Mouse (Mus musculus) megakaryocyte, embryonic 14.5 days (primary cell): ENCODE results near the gene Il5. TPM values are rescaled to one million over a fixed set of nuclear protein-coding genes. Genes with fewer than 3 reads are reported as not detected.

ENCODE experiments used
- H3K27me3 ChIP-seq: replicated peaks from 2 replicates; pipeline ENCODE3; 2012; ENCODE audit warnings: inconsistent platforms
- H3K36me3 ChIP-seq: replicated peaks from 2 replicates; pipeline ENCODE3; 2012; ENCODE audit warnings: low read length, inconsistent platforms, mixed read lengths
- H3K4me1 ChIP-seq: 2 replicates; pipeline ENCODE4 v1.6.1; 2012; ENCODE audit warnings: inconsistent platforms
- H3K4me3 ChIP-seq: replicated peaks from 2 replicates; pipeline ENCODE3; 2012; ENCODE audit warnings: moderate library complexity, mild to moderate bottlenecking, inconsistent platforms
- H3K9me3 ChIP-seq: 2 replicates; pipeline ENCODE4 v1.6.1; 2012; ENCODE audit warnings: inconsistent platforms
- FLI1 ChIP-seq: IDR thresholded peaks from 2 replicates; pipeline ENCODE4 v1.6.1; 2012; ENCODE audit warnings: low read length, inconsistent platforms, mixed read lengths
- GATA1 ChIP-seq: IDR thresholded peaks from 3 replicates; pipeline ENCODE4 v1.6.1; 2012; ENCODE audit warnings: mixed read lengths, low read length, inconsistent platforms, borderline replicate concordance
- polyA plus RNA-seq: library from polyadenylated mRNA; stranded (reverse); fragments of >175 nt; gene quantifications from 2 replicates; pipeline ENCODE4 v1.2.3, GENCODE M21; 2012; ENCODE audit warnings: low replicate concordance; ENCODE audit not compliant: insufficient read depth

The Il5 gene
- polyA plus RNA-seq, 1 experiment: not detected

DNA sequence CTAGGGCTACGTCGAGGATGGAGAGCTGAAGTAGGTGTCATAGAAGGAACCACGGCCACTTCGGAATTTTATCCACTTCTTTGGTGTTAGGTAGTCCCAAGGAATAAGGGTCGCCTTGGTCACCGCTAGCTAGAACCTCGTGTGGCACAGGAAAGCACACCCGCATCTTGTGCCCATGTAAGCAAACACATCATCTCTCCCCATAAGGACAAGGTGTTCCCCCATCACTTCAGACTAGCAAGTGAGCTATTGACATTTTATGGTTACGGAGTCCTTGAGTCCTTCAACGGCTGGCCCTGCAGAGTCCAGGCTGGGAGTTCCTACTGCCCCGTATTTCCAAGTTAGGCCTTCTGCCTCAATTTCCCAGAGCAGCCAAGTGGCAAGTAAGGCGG, 48.6 kb downstream of the Il5 start:
- Histone ChIP-seq H3K9me3 (no peaks in the 10 kb centered on the region), H3K4me3 (peak overlapping the region; percentile 99), H3K27me3 (no peaks in the 10 kb centered on the region), H3K4me1 (peaks cover 69% of the 10 kb centered on the region), H3K36me3 (peaks cover 26% of the 10 kb centered on the region)
- TF ChIP-seq FLI1 (no peak), GATA1 (no peak)

DNA sequence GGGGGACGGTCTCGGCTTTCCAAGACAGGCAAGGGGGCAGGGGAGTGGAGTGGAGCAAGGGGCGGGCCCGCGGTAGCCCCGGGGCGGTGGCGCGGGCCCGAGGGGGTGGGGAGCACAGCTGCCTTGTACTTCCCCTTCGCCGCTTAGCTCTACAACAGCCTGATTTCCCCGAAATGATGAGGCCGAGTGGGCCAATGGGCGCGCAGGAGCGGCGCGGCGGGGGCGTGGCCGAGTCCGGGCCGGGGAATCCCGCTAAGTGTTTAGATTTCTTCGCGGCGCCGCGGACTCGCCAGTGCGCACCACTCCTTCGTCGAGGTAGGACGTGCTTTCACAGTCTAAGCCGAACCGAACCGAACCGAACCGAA, 49.1 kb downstream of the Il5 start, which contains the start of gene Irf1:
Gene Irf1 (plus strand): TSS at position 255 of the 365 bp plus-strand sequence.
- Histone ChIP-seq H3K4me1 (peaks cover 69% of the 10 kb centered on the region), H3K27me3 (no peaks in the 10 kb centered on the region), H3K9me3 (no peaks in the 10 kb centered on the region), H3K4me3 (peak within 1 kb of the TSS; percentile 99), H3K36me3 (peaks cover 32% of the 10 kb centered on the region)
- no peak for TF ChIP-seq FLI1
- no peak for TF ChIP-seq GATA1

DNA sequence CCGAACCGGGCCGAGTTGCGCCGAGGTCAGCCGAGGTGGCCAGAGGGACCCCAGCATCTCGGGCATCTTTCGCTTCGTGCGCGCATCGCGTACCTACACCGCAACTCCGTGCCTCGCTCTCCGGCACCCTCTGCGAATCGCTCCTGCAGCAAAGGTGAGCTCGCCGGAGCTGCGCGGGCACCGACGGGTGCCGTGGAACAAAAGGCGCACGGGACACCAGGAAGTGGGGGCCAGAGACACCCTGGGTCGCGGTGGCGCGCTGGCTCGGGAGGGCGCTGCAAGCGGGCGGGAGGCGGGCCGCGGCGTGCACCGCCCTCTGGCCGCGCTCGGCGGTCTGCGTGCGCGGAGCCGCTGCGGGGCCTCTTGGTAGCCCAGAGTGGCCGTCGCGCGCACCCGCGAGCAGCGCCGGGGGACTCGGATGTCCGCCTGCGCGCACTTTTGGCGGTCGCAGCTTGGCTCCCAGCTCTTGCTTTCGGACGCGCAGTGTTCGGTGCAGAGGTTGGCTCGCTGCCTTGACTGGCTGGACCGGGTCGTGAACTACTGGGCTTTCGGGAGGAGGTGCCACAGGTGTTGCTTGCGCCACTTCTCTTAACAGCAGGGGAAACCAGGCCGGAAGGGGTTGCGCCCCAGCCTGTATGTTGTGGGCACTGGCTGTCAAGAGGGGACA, 49.7 kb downstream of the Il5 start:
- no peaks in the 10 kb centered on the region for H3K9me3 ChIP-seq
- H3K27me3 ChIP-seq: no peaks in the 10 kb centered on the region
- peak overlapping the region; percentile 99 for H3K4me3 ChIP-seq

DNA sequence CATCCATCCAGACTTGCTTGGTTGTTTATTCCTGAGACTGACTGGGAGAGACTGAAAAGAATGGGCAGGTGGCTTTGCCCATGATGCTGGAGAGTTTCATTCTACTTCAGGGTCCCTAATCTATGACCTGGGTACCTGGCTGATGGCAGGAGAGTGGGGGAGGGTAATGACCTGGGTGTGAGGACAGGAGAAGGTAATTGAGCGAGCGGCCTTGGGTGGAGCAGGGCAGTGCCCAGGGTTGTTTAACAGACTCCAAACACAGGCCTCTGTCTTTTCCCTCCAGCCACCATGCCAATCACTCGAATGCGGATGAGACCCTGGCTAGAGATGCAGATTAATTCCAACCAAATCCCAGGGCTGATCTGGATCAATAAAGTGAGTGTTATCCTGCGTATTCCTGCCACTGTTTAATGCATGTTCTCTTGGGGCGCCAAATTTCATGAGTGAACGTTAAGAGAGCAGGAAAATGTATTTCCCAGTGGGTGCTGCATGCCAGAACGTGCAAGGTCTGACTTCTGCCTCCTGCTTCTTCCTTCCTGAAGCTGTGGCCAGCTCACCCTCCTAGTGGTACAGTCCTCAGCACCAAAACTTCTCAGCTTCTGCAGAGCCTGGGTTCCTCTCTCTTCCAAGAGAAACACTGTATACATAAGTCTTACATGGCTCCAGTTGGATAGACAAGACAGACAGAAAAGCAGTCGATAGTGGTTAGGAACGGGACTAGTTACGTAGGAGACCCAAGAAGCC, 50.6 kb downstream of the Il5 start:
- Histone ChIP-seq H3K27me3 (no peaks in the 10 kb centered on the region), H3K36me3 (peaks cover 46% of the 10 kb centered on the region), H3K4me1 (peaks cover 66% of the 10 kb centered on the region), H3K9me3 (no peaks in the 10 kb centered on the region), H3K4me3 (peak overlapping the region; percentile 99)
- TF ChIP-seq FLI1: no peak

More for the DNA sequence above, 49.7 kb downstream of the Il5 start:
- Histone ChIP-seq H3K4me1 (peaks cover 70% of the 10 kb centered on the region), H3K36me3 (peaks cover 37% of the 10 kb centered on the region)
- TF ChIP-seq FLI1 (no peak), GATA1 (no peak)

DNA sequence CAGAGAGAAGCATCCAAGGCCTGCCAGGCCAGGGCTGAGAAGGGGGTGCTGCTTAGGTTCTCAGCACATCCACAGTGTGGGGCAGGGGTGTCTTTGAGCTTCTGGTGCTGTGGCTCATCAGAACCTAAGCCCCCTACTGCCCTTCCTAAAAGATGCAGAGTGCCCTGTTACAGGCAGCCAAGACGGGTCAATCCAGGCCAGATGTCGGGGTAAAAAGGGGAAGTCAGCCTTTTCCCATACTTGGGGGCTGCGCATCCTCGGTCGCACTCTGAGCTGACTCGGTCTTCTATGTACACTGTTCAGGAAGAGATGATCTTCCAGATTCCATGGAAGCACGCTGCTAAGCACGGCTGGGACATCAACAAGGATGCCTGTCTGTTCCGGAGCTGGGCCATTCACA, 51.9 kb downstream of the Il5 start:
- Histone ChIP-seq H3K4me3 (peak overlapping the region; percentile 67), H3K36me3 (peaks cover 60% of the 10 kb centered on the region), H3K4me1 (peaks cover 64% of the 10 kb centered on the region), H3K9me3 (no peaks in the 10 kb centered on the region), H3K27me3 (no peaks in the 10 kb centered on the region)
- TF ChIP-seq GATA1: no peak
- TF ChIP-seq FLI1: no peak

DNA sequence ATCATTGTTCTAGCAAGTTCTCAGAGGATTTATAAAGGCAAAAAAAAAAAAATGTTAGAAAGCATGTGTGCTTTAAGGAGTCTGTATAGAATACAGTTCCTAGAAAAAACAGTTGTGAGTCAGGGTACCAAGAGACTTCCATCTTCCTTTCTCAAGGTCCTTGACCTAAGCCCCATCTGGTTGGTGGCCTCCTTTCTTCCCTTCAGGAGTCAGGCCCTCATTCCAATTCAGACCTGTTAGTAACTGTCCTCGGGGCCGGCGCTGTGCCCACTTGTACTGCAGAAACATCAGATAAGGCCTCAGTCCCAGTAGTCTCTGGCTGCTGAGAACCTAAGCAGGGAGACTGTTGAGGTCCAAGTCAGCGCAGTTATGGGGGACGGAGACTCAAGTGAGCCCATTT, 52.5 kb downstream of the Il5 start, which contains the start of gene Gm17334:
Gene Gm17334 (minus strand): TSS at position 101 of the 400 bp plus-strand sequence.
- Histone ChIP-seq H3K36me3 (peaks cover 65% of the 10 kb centered on the region), H3K4me3 (peak within 1 kb of the TSS; percentile 99), H3K4me1 (peaks cover 68% of the 10 kb centered on the region), H3K9me3 (no peaks in the 10 kb centered on the region), H3K27me3 (no peaks in the 10 kb centered on the region)
- TF ChIP-seq GATA1: no peak
- TF ChIP-seq FLI1: no peak

DNA sequence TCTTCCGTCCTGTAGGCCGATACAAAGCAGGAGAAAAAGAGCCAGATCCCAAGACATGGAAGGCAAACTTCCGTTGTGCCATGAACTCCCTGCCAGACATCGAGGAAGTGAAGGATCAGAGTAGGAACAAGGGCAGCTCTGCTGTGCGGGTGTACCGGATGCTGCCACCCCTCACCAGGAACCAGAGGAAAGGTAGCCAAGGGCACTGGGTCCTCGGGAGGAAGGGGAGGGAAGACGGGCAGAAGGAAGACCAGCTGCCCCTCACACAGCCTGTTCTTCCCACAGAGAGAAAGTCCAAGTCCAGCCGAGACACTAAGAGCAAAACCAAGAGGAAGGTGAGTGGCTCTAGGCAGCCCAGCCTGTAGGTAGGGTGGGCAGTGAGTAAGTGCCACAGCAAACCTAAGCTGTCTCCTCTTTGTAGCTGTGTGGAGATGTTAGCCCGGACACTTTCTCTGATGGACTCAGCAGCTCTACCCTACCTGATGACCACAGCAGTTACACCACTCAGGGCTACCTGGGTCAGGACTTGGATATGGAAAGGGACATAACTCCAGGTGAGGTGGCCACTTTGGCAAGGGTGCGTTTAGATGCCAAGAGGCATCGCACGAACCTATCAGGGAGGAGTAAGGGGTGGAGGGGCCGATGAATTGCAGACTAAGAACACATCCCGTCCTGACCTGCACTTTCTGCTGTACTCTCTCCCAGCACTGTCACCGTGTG, 53.2 kb downstream of the Il5 start:
- Histone ChIP-seq H3K4me1 (peaks cover 69% of the 10 kb centered on the region), H3K27me3 (no peaks in the 10 kb centered on the region), H3K9me3 (no peaks in the 10 kb centered on the region), H3K4me3 (peak overlapping the region; percentile 52), H3K36me3 (peaks cover 72% of the 10 kb centered on the region)
- TF ChIP-seq GATA1 (no peak), FLI1 (no peak)

Other genes starting within 250 kb of the Il5 start
- gene Gm9945, start 240.6 kb upstream of the Il5 start, polyA plus RNA-seq: not detected in 2 replicates
- gene Sowaha, start 240.5 kb upstream of the Il5 start, polyA plus RNA-seq: not detected in 2 replicates
- 13.7 and 26.6 TPM in 2 replicates for gene Sept8, start 201.5 kb upstream of the Il5 start, polyA plus RNA-seq
- 1.6 and 5.8 TPM in 2 replicates for gene Kif3a, start 153.4 kb upstream of the Il5 start, polyA plus RNA-seq
- gene Il4, start 102.1 kb upstream of the Il5 start, polyA plus RNA-seq: not detected in 2 replicates
- gene Il13, start 86.1 kb upstream of the Il5 start, polyA plus RNA-seq: 0.17 TPM in 1 of 2 replicates, not detected in the other
- 2.9 and 3.2 TPM in 2 replicates for gene Rad50, start 13.5 kb upstream of the Il5 start, polyA plus RNA-seq
- 5.1 TPM in 1 of 2 replicates, not detected in the other for gene Irf1, start 49.2 kb downstream of the Il5 start, polyA plus RNA-seq
- gene Gm17334, start 52.4 kb downstream of the Il5 start, polyA plus RNA-seq: not detected in 2 replicates
- not detected in 2 replicates for gene Gm12216, start 138.5 kb downstream of the Il5 start, polyA plus RNA-seq
- 2.7 and 4.7 TPM in 2 replicates for gene Slc22a5, start 170.9 kb downstream of the Il5 start, polyA plus RNA-seq